Mouse (Mus musculus): ENCODE measurements at regions not wholly inside any gene's neighbourhood (a gene's known extent, or its start where the extent isn't known, plus 50 kb on each side); places are given as distances from the start of the nearest gene placed in this dataset.

DNA sequence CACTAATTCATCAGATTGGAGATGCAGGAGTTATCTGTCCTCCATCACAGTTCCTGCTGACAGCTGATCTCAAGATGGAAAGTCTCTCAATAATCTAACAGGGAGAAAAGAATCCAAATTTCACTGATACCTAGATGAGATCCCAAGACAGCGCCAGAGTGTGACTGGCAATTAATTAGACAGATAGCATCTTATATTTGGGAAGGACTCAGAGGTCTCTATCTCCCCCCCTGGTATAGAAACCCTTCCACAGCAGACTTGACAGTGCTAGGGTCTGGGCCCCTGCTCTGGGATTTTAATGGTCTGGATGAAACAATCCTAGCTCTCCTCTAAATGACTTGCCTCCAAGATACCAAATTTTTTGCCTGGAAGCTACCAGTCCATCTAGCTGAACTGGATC is 291.6 kb downstream of the Ets1 start:
- TF ChIP-seq POLR2A (IDR thresholded peaks at IDR 0.05; ENCODE audit: insufficient read length, low read depth) = no peak
- TF ChIP-seq USF1 (IDR thresholded peaks at IDR 0.05; ENCODE audit: low read depth) = no peak
